Mouse (Mus musculus) hindbrain, embryonic 10.5 days (tissue): Measurements from ENCODE around the gene Magi2. TPM values are rescaled to one million over a fixed set of nuclear protein-coding genes. Genes with fewer than 3 reads are reported as not detected.
"Not testable (repeated sequence)": the region's sequence is repeated elsewhere in the genome, so short reads cannot be mapped to it uniquely, and the experiment has no call there.

Source experiments
- DNase-seq: peaks from one replicate; pipeline ENCODE4 v3.0.0-alpha.2; 2017; ENCODE audit warnings: low spot score
- H3K27ac ChIP-seq: fragments of 300-500 bp; sonication (generic); 2 replicates; pipeline ENCODE4 v1.5.1; 2016; ENCODE audit warnings: mild to moderate bottlenecking, moderate library complexity
- H3K27me3 ChIP-seq: fragments of 300-500 bp; sonication (generic); 2 replicates; pipeline ENCODE4 v1.6.1; 2016; ENCODE audit warnings: mild to moderate bottlenecking; ENCODE audit not compliant: poor library complexity, insufficient read depth, severe bottlenecking
- H3K36me3 ChIP-seq: fragments of 300-500 bp; sonication (generic); 2 replicates; pipeline ENCODE4 v1.6.1; 2016; ENCODE audit warnings: mild to moderate bottlenecking, moderate library complexity
- H3K4me1 ChIP-seq: fragments of 300-500 bp; sonication (generic); replicated peaks from 2 replicates; pipeline ENCODE4 v1.6.1; 2016; ENCODE audit warnings: mild to moderate bottlenecking
- H3K4me3 ChIP-seq: fragments of 300-500 bp; sonication (generic); 2 replicates; pipeline ENCODE4 v1.5.1; 2016; ENCODE audit warnings: mild to moderate bottlenecking, moderate library complexity
- H3K9me3 ChIP-seq: fragments of 300-500 bp; sonication (generic); 2 replicates; pipeline ENCODE4 v1.6.1; 2016; ENCODE audit warnings: mild to moderate bottlenecking, moderate library complexity
- WGBS: fragments of 180-500 bp; shearing (Covaris S2); methylation state at CpG from one replicate; pipeline ENCODE4 v1.1.7; 2016; 5-methylcytosine and 5-hydroxymethylcytosine counted together
- polyA plus RNA-seq: library from polyadenylated mRNA; unstranded; fragments of >200 nt; fragmentation: Nextera tagmentation; extraction: Ambion mirVana; gene quantifications from 2 replicates; pipeline ENCODE4 v1.2.1, GENCODE M21; 2016

Gene Magi2
- polyA plus RNA-seq, 1 experiment from 2014 or later, result 9.9 TPM

GRCm38 (mm10) chr5:19306656-19307055 lies 79.8 kb downstream of the Magi2 start:
- H3K9me3 ChIP-seq, result no peaks in the 10 kb centered on the region
- H3K27me3 ChIP-seq, result no peaks in the 10 kb centered on the region
- H3K4me3 ChIP-seq, result no peak overlapping the region
- no peaks in the 10 kb centered on the region for H3K36me3 ChIP-seq
- WGBS, result 88% methylated on average over 6 of the region's 6 CpGs
- H3K4me1 ChIP-seq, result no peaks in the 10 kb centered on the region
- no peak overlapping the region for H3K27ac ChIP-seq
- DNase-seq, result no peak

- Histone ChIP-seq H3K9me3 (no peaks in the 10 kb centered on the region), H3K36me3 (no peaks in the 10 kb centered on the region), H3K27ac (no peak overlapping the region), H3K27me3 (no peaks in the 10 kb centered on the region), H3K4me1 (no peaks in the 10 kb centered on the region), H3K4me3 (no peak overlapping the region)
- DNase-seq, result no peak
- 67% methylated on average over 1 of the region's 1 CpGs for WGBS
Observed at GRCm38 (mm10) chr5:19309870-19310269, 83.0 kb downstream of the Magi2 start.

- Histone ChIP-seq H3K4me3 (no peak overlapping the region), H3K27me3 (no peaks in the 10 kb centered on the region), H3K4me1 (no peaks in the 10 kb centered on the region), H3K36me3 (no peaks in the 10 kb centered on the region), H3K27ac (no peak overlapping the region), H3K9me3 (no peaks in the 10 kb centered on the region)
- 86% methylated on average over 6 of the region's 6 CpGs for WGBS
- DNase-seq, result no peak
Observed at GRCm38 (mm10) chr5:19322532-19322931, 95.7 kb downstream of the Magi2 start.

- WGBS, result 73% methylated on average over 2 of the region's 2 CpGs
- Histone ChIP-seq H3K4me3 (no peak overlapping the region), H3K9me3 (no peaks in the 10 kb centered on the region), H3K4me1 (no peaks in the 10 kb centered on the region), H3K27ac (no peak overlapping the region), H3K36me3 (no peaks in the 10 kb centered on the region), H3K27me3 (no peaks in the 10 kb centered on the region)
- DNase-seq, result no peak
Observed at GRCm38 (mm10) chr5:19337561-19337960, 110.7 kb downstream of the Magi2 start.

- Histone ChIP-seq H3K9me3 (no peaks in the 10 kb centered on the region), H3K36me3 (no peaks in the 10 kb centered on the region), H3K4me1 (no peaks in the 10 kb centered on the region), H3K27me3 (no peaks in the 10 kb centered on the region), H3K27ac (no peak overlapping the region), H3K4me3 (no peak overlapping the region)
- no peak for DNase-seq
- 89% methylated on average over 1 of the region's 1 CpGs for WGBS
Observed at GRCm38 (mm10) chr5:19368175-19368574, 141.3 kb downstream of the Magi2 start.

- no peaks in the 10 kb centered on the region for H3K9me3 ChIP-seq
- no peak overlapping the region for H3K4me3 ChIP-seq
- 79% methylated on average over 3 of the region's 3 CpGs for WGBS
- no peaks in the 10 kb centered on the region for H3K36me3 ChIP-seq
- DNase-seq, result no peak
- no peaks in the 10 kb centered on the region for H3K27me3 ChIP-seq
- H3K4me1 ChIP-seq, result no peaks in the 10 kb centered on the region
- no peak overlapping the region for H3K27ac ChIP-seq
Observed at GRCm38 (mm10) chr5:19395876-19396275, 169.0 kb downstream of the Magi2 start.

GRCm38 (mm10) chr5:19400299-19400698 lies 173.5 kb downstream of the Magi2 start:
- Histone ChIP-seq H3K4me1 (no peaks in the 10 kb centered on the region), H3K27ac (no peak overlapping the region), H3K27me3 (no peaks in the 10 kb centered on the region), H3K36me3 (no peaks in the 10 kb centered on the region), H3K9me3 (no peaks in the 10 kb centered on the region), H3K4me3 (no peak overlapping the region)
- DNase-seq, result no peak
- WGBS, result 86% methylated on average over 4 of the region's 4 CpGs

- Histone ChIP-seq H3K36me3 (no peaks in the 10 kb centered on the region), H3K27ac (no peak overlapping the region), H3K9me3 (no peaks in the 10 kb centered on the region), H3K4me3 (no peak overlapping the region), H3K4me1 (no peaks in the 10 kb centered on the region), H3K27me3 (no peaks in the 10 kb centered on the region)
- 50% methylated on average over 5 of the region's 5 CpGs for WGBS
- no peak for DNase-seq
Observed at GRCm38 (mm10) chr5:19400738-19401408, 174.0 kb downstream of the Magi2 start.

GRCm38 (mm10) chr5:19404268-19404667 lies 177.4 kb downstream of the Magi2 start:
- not testable (repeated sequence) for DNase-seq, H3K9me3 ChIP-seq, H3K4me3 ChIP-seq, H3K36me3 ChIP-seq, H3K27me3 ChIP-seq, H3K27ac ChIP-seq, H3K4me1 ChIP-seq
- 77% methylated on average over 1 of the region's 1 CpGs for WGBS

- WGBS, result 58% methylated on average over 4 of the region's 4 CpGs
- DNase-seq, result no peak
Observed at GRCm38 (mm10) chr5:19414556-19414955, 187.7 kb downstream of the Magi2 start.

GRCm38 (mm10) chr5:19429290-19429689 lies 202.5 kb downstream of the Magi2 start:
- DNase-seq, result peak; percentile 3
- no peaks in the 10 kb centered on the region for H3K9me3 ChIP-seq
- H3K27ac ChIP-seq, result no peak overlapping the region
- no peaks in the 10 kb centered on the region for H3K36me3 ChIP-seq
- H3K4me1 ChIP-seq, result no peaks in the 10 kb centered on the region
- H3K27me3 ChIP-seq, result no peaks in the 10 kb centered on the region
- WGBS, result 38% methylated on average over 2 of the region's 2 CpGs
- no peak overlapping the region for H3K4me3 ChIP-seq

More at GRCm38 (mm10) chr5:19414556-19414955, 187.7 kb downstream of the Magi2 start:
- no peaks in the 10 kb centered on the region for H3K4me1 ChIP-seq
- H3K4me3 ChIP-seq, result no peak overlapping the region
- no peaks in the 10 kb centered on the region for H3K36me3 ChIP-seq
- H3K27ac ChIP-seq, result no peak overlapping the region
- H3K9me3 ChIP-seq, result no peaks in the 10 kb centered on the region
- no peaks in the 10 kb centered on the region for H3K27me3 ChIP-seq

GRCm38 (mm10) chr5:19462541-19462940 lies 235.7 kb downstream of the Magi2 start:
- H3K27me3 ChIP-seq, result no peaks in the 10 kb centered on the region
- no peaks in the 10 kb centered on the region for H3K36me3 ChIP-seq
- no peaks in the 10 kb centered on the region for H3K4me1 ChIP-seq
- DNase-seq, result no peak
- no peak overlapping the region for H3K4me3 ChIP-seq
- H3K9me3 ChIP-seq, result no peaks in the 10 kb centered on the region
- H3K27ac ChIP-seq, result no peak overlapping the region

- no peak overlapping the region for H3K4me3 ChIP-seq
- H3K27ac ChIP-seq, result no peak overlapping the region
- no peaks in the 10 kb centered on the region for H3K36me3 ChIP-seq
- H3K4me1 ChIP-seq, result no peaks in the 10 kb centered on the region
- 64% methylated on average over 2 of the region's 2 CpGs for WGBS
- H3K27me3 ChIP-seq, result no peaks in the 10 kb centered on the region
- no peak for DNase-seq
- H3K9me3 ChIP-seq, result no peaks in the 10 kb centered on the region
Observed at GRCm38 (mm10) chr5:19465383-19465782, 238.5 kb downstream of the Magi2 start.
